ENCODE assay signal across 8 mouse cellular contexts in genomic region chr13:24279762-24280438, GRCm38 (mm10). TPM values are rescaled to one million over a fixed set of nuclear protein-coding genes. Genes with fewer than 3 reads are reported as not detected.
A peak's percentile ranks its signal among the peaks of the same experiment; 100 is the strongest.
DNase-seq lines count a peak whose midpoint lies in the region; ATAC-seq and TF ChIP-seq lines count a peak whose summit lies in the region.

No protein-coding gene starts in this region.

- ATAC-seq in lung, embryonic 15.5 days (ENCODE audit: borderline replicate concordance, extremely low read depth, low FRiP score, low TSS enrichment) = no peak; the same call in 1 of the 2 replicates
- no peak for ATAC-seq in stomach, embryonic 16.5 days (ENCODE audit: insufficient read depth, low FRiP score)
- no peak for ATAC-seq in monocyte, adult 5-6 weeks (replicated peaks; ENCODE audit: insufficient number of reproducible peaks, low FRiP score, low TSS enrichment, poor library complexity, severe bottlenecking)

- peaks cover 32% of the 10 kb centered on the region for H3K27me3 ChIP-seq in E14TG2a.4 (ENCODE audit: insufficient read depth, low read length)
- H3K27me3 ChIP-seq in lung, embryonic 15.5 days = no peaks in the 10 kb centered on the region
- H3K27me3 ChIP-seq in stomach, embryonic 16.5 days (ENCODE audit: control insufficient read depth, insufficient read depth, low read length) = no peaks in the 10 kb centered on the region

- no peaks in the 10 kb centered on the region for H3K9me3 ChIP-seq in E14TG2a.4 (ENCODE audit: low read length)
- no peaks in the 10 kb centered on the region for H3K9me3 ChIP-seq in lung, embryonic 15.5 days
- H3K9me3 ChIP-seq in stomach, embryonic 16.5 days (replicated peaks; ENCODE audit: control insufficient read depth, low read length) = no peaks in the 10 kb centered on the region

- peaks cover 24% of the 10 kb centered on the region for H3K4me1 ChIP-seq in E14TG2a.4 (replicated peaks; ENCODE audit: low read depth, low read length)
- no peaks in the 10 kb centered on the region for H3K4me1 ChIP-seq in embryonic fibroblast, embryonic 13.5 days (ENCODE audit: control insufficient read depth, insufficient read depth, low read length)
- H3K4me1 ChIP-seq in lung, embryonic 15.5 days = peaks cover 21% of the 10 kb centered on the region; the same call in 1 of the 2 replicates
- H3K4me1 ChIP-seq in stomach, embryonic 16.5 days (ENCODE audit: control insufficient read depth, insufficient read depth, low read length) = peaks cover 5% of the 10 kb centered on the region; the same call in 1 of the 2 replicates

- peak overlapping the region; percentile 86 for H3K4me3 ChIP-seq in E14TG2a.4 (replicated peaks; ENCODE audit: low read length)
- peak overlapping the region; percentile 89 for H3K4me3 ChIP-seq in embryonic fibroblast, embryonic 13.5 days (ENCODE audit: insufficient read depth, low read length)
- peak overlapping the region; percentile 69 for H3K4me3 ChIP-seq in lung, embryonic 15.5 days
- H3K4me3 ChIP-seq in stomach, embryonic 16.5 days (replicated peaks; ENCODE audit: low read length) = peak overlapping the region; percentile 80

- no peak for TF ChIP-seq CTCF in E14TG2a.4 (conservative IDR thresholded peaks at IDR 0.05; ENCODE audit: low read length)
- TF ChIP-seq CTCF in embryonic fibroblast, embryonic 13.5 days (IDR thresholded peaks at IDR 0.05; ENCODE audit: borderline replicate concordance, insufficient read depth, low read length) = no peak

- peak overlapping the region; percentile 79 for H3K9ac ChIP-seq in lung, embryonic 15.5 days
- H3K9ac ChIP-seq in stomach, embryonic 16.5 days (ENCODE audit: low read length) = peak overlapping the region; percentile 90

- H3K36me3 ChIP-seq in E14TG2a.4 (ENCODE audit: insufficient read depth, low read length) = peaks cover 9% of the 10 kb centered on the region
- H3K36me3 ChIP-seq in lung, embryonic 15.5 days = 0 out of 2 replicates have a peak, but pooled peaks cover 3% of the 10 kb centered on the region
- no peaks in the 10 kb centered on the region for H3K36me3 ChIP-seq in stomach, embryonic 16.5 days (ENCODE audit: control insufficient read depth, insufficient read depth, low read length)

- peak; percentile 51 for DNase-seq in adrenal gland, postnatal 14 days
- DNase-seq in kidney, adult 11 months = peak; percentile 77
- DNase-seq in right cerebral cortex, postnatal 36 days (ENCODE audit: low spot score in 2 of 2) = no peak

- no peak for TF ChIP-seq POLR2A in embryonic fibroblast, embryonic 13.5 days (IDR thresholded peaks at IDR 0.05; ENCODE audit: low read depth, low read length)

- peak overlapping the region; percentile 88 for H3K4me2 ChIP-seq in lung, embryonic 15.5 days
- H3K4me2 ChIP-seq in stomach, embryonic 16.5 days (ENCODE audit: low read depth, low read length) = peak overlapping the region; percentile 78

- H3K27ac ChIP-seq in embryonic fibroblast, embryonic 13.5 days (ENCODE audit: insufficient read depth, low read length) = no peak overlapping the region
- peak overlapping the region; percentile 95 for H3K27ac ChIP-seq in lung, embryonic 15.5 days
- peak overlapping the region; percentile 94; the same call in 1 of the 2 replicates for H3K27ac ChIP-seq in stomach, embryonic 16.5 days (ENCODE audit: low read length)

- WGBS in lung, embryonic 15.5 days = 2% methylated on average over 18 of the region's 21 CpGs
- 2% methylated on average over 21 of the region's 21 CpGs for WGBS in stomach, embryonic 16.5 days

RNA-seq across cellular contexts. Expression of gene Carmil1, which starts 0.7 kb away (rescaled TPM):
- 33.2 and 40.4 TPM in 2 replicates for total RNA-seq in adrenal gland, postnatal 14 days (2021)
- polyA plus RNA-seq in embryonic fibroblast, embryonic 13.5 days (2011; ENCODE audit: insufficient read length, low read depth, missing spikeins) = 29.1 TPM in 2 replicates
- polyA plus RNA-seq in lung, embryonic 15.5 days (2015; fragmentation: Nextera tagmentation; extraction: Ambion mirVana) = 43.6 and 46.2 TPM in 2 replicates
- polyA plus RNA-seq in stomach, embryonic 16.5 days (2015; fragmentation: Nextera tagmentation; extraction: Ambion mirVana) = 38.0 and 41.6 TPM in 2 replicates
- total RNA-seq in monocyte, adult 5-6 weeks (2017) = 6.1 to 11.9 TPM (median 11.5 TPM) in 3 replicates

RNA-seq across cellular contexts. Expression of gene Cmah, which starts 47.3 kb away (rescaled TPM):
- 7.4 and 15.6 TPM in 2 replicates for total RNA-seq in adrenal gland, postnatal 14 days (2021)
- 0.78 and 1.1 TPM in 2 replicates for polyA plus RNA-seq in embryonic fibroblast, embryonic 13.5 days (2011; ENCODE audit: insufficient read length, low read depth, missing spikeins)
- polyA plus RNA-seq in lung, embryonic 15.5 days (2015; fragmentation: Nextera tagmentation; extraction: Ambion mirVana) = 0.43 and 0.57 TPM in 2 replicates
- 0.60 and 0.83 TPM in 2 replicates for polyA plus RNA-seq in stomach, embryonic 16.5 days (2015; fragmentation: Nextera tagmentation; extraction: Ambion mirVana)
- total RNA-seq in monocyte, adult 5-6 weeks (2017) = 25.3 to 56.5 TPM (median 45.1 TPM) in 3 replicates

Comparison
In these comparisons a context has a peak if more than half of its experiments do, and no peak if none do; other contexts are left out.
1. DNase-seq: peak in adrenal gland, postnatal 14 days (single experiment) and kidney, adult 11 months (single experiment); none in right cerebral cortex, postnatal 36 days (0 of 2).
2. Peak in every context shown above with its lines, with median percentiles within 50 percentile points of each other: H3K4me3 ChIP-seq.